Mouse (Mus musculus) CH12.LX (cell line): ENCODE results near the gene H2-DMa.

ENCODE experiments used
- CTCF ChIP-seq, 2 experiments: IDR thresholded peaks in 1 of 2; conservative IDR thresholded peaks in 1 of 2; 2 replicates each; pipeline ENCODE4 v1.5.1; 2011 to 2012; ENCODE audit warnings: low read depth in 2 of 2, low read length in 2 of 2, improper control_type of control experiment in 1 of 2, inconsistent platforms in 1 of 2, mild to moderate bottlenecking in 1 of 2, moderate library complexity in 1 of 2
- KAT2A ChIP-seq: IDR thresholded peaks from 2 replicates; pipeline ENCODE4 v1.6.1; 2012; ENCODE audit warnings: low read length, improper control_type of control experiment, inconsistent platforms; ENCODE audit not compliant: insufficient replicate concordance
- MAFK ChIP-seq: IDR thresholded peaks from 2 replicates; pipeline ENCODE4 v1.6.1; 2011; ENCODE audit warnings: low read length, improper control_type of control experiment; ENCODE audit not compliant: insufficient replicate concordance
- MAX ChIP-seq: IDR thresholded peaks from 2 replicates; pipeline ENCODE4 v1.6.1; 2011; ENCODE audit warnings: low read length, improper control_type of control experiment
- POLR2A ChIP-seq: IDR thresholded peaks from 2 replicates; pipeline ENCODE4 v1.6.1; 2011; ENCODE audit warnings: low read depth, mild to moderate bottlenecking, improper control_type of control experiment, low read length

DNA sequence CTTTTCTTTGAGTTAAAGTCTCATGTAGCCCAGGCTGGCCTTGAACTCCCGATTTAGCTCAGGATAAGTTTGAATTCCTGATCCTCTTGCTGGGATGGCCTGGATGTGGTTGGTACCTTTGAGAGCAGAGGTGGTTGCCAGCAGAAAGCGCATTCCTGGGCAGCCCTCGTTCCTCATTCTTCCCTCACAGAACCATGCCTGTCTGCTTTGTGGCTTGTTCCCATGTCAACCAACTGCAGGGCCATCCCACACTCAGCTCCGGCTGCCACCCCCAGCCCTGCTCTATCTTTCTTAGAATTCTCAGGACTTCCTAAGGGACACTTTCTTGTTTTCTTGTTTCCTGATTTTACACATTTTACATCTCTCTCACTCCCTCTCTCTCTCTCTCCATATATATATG, 22.1 kb downstream of the H2-DMa start:
- TF ChIP-seq CTCF (conservative IDR thresholded peaks at IDR 0.05 in 1 of 2, IDR thresholded peaks at IDR 0.05 in 1 of 2; ENCODE audit: low read depth in 2 of 2, low read length in 2 of 2): no peak
- TF ChIP-seq KAT2A: no peak
- no peak for TF ChIP-seq MAX
- TF ChIP-seq MAFK: no peak
- no peak for TF ChIP-seq POLR2A
